Mouse (Mus musculus): ENCODE data around the gene Slc1a4. TPM values are rescaled to one million over a fixed set of nuclear protein-coding genes. Genes with fewer than 3 reads are reported as not detected.

Slc1a4 gene
- polyA plus RNA-seq, 1 experiment from 2014 or later, result 27.3 TPM

GRCm38 (mm10) chr11:20318659-20319454 lies 13.7 kb downstream of the Slc1a4 start:
- H3K9ac ChIP-seq (ENCODE audit: low read length), result no peak overlapping the region
- no peaks in the 10 kb centered on the region for H3K27me3 ChIP-seq (ENCODE audit: control insufficient read depth, insufficient read depth, low read length)
- WGBS, result 84% methylated on average over 16 of the region's 16 CpGs
- H3K9me3 ChIP-seq (ENCODE audit: control insufficient read depth, low read length), result no peaks in the 10 kb centered on the region
- H3K4me1 ChIP-seq (replicated peaks; ENCODE audit: control insufficient read depth, insufficient read depth, low read length), result no peaks in the 10 kb centered on the region
- H3K4me3 ChIP-seq (ENCODE audit: low read depth, low read length), result no peak overlapping the region
- DNase-seq (ENCODE audit: low spot score), result no peak
- no peak overlapping the region for H3K4me2 ChIP-seq (ENCODE audit: low read depth, low read length, severe bottlenecking)
- H3K27ac ChIP-seq (ENCODE audit: low read depth, low read length), result no peak overlapping the region
- H3K36me3 ChIP-seq (ENCODE audit: control insufficient read depth, insufficient read depth, low read length), result no peaks in the 10 kb centered on the region
- no peak for ATAC-seq (replicated peaks; ENCODE audit: low FRiP score)

- H3K27ac ChIP-seq (ENCODE audit: low read depth, low read length), result no peak overlapping the region
- H3K4me2 ChIP-seq (ENCODE audit: low read depth, low read length, severe bottlenecking), result no peak overlapping the region
- DNase-seq (ENCODE audit: low spot score) (no peak), ATAC-seq (replicated peaks; ENCODE audit: low FRiP score) (no peak)
- H3K36me3 ChIP-seq (ENCODE audit: control insufficient read depth, insufficient read depth, low read length), result no peaks in the 10 kb centered on the region
- H3K4me3 ChIP-seq (ENCODE audit: low read depth, low read length), result no peak overlapping the region
- WGBS, result 95% methylated on average over 8 of the region's 8 CpGs
- no peaks in the 10 kb centered on the region for H3K9me3 ChIP-seq (ENCODE audit: control insufficient read depth, low read length)
- no peak overlapping the region for H3K9ac ChIP-seq (ENCODE audit: low read length)
- no peaks in the 10 kb centered on the region for H3K4me1 ChIP-seq (replicated peaks; ENCODE audit: control insufficient read depth, insufficient read depth, low read length)
- no peaks in the 10 kb centered on the region for H3K27me3 ChIP-seq (ENCODE audit: control insufficient read depth, insufficient read depth, low read length)
Observed at GRCm38 (mm10) chr11:20313576-20313975, 18.9 kb downstream of the Slc1a4 start.

- 82% methylated on average over 5 of the region's 5 CpGs for WGBS
- H3K9ac ChIP-seq (ENCODE audit: low read length), result no peak overlapping the region
- no peaks in the 10 kb centered on the region for H3K4me1 ChIP-seq (replicated peaks; ENCODE audit: control insufficient read depth, insufficient read depth, low read length)
- ATAC-seq (replicated peaks; ENCODE audit: low FRiP score) (no peak), DNase-seq (ENCODE audit: low spot score) (no peak)
- no peaks in the 10 kb centered on the region for H3K9me3 ChIP-seq (ENCODE audit: control insufficient read depth, low read length)
- H3K4me3 ChIP-seq (ENCODE audit: low read depth, low read length), result no peak overlapping the region
- no peaks in the 10 kb centered on the region for H3K27me3 ChIP-seq (ENCODE audit: control insufficient read depth, insufficient read depth, low read length)
- H3K27ac ChIP-seq (ENCODE audit: low read depth, low read length), result no peak overlapping the region
- H3K36me3 ChIP-seq (ENCODE audit: control insufficient read depth, insufficient read depth, low read length), result peaks cover 2% of the 10 kb centered on the region; the same call in 1 of the 2 replicates
- H3K4me2 ChIP-seq (ENCODE audit: low read depth, low read length, severe bottlenecking), result no peak overlapping the region
Observed at GRCm38 (mm10) chr11:20309044-20309443, 23.5 kb downstream of the Slc1a4 start.

- H3K27me3 ChIP-seq (ENCODE audit: control insufficient read depth, insufficient read depth, low read length), result no peaks in the 10 kb centered on the region
- 88% methylated on average over 3 of the region's 3 CpGs for WGBS
- H3K36me3 ChIP-seq (ENCODE audit: control insufficient read depth, insufficient read depth, low read length), result peaks cover 2% of the 10 kb centered on the region; the same call in 1 of the 2 replicates
- no peak overlapping the region for H3K9ac ChIP-seq (ENCODE audit: low read length)
- DNase-seq (ENCODE audit: low spot score) (no peak), ATAC-seq (replicated peaks; ENCODE audit: low FRiP score) (no peak)
- H3K27ac ChIP-seq (ENCODE audit: low read depth, low read length), result no peak overlapping the region
- no peaks in the 10 kb centered on the region for H3K9me3 ChIP-seq (ENCODE audit: control insufficient read depth, low read length)
- H3K4me3 ChIP-seq (ENCODE audit: low read depth, low read length), result no peak overlapping the region
- no peaks in the 10 kb centered on the region for H3K4me1 ChIP-seq (replicated peaks; ENCODE audit: control insufficient read depth, insufficient read depth, low read length)
- no peak overlapping the region for H3K4me2 ChIP-seq (ENCODE audit: low read depth, low read length, severe bottlenecking)
Observed at GRCm38 (mm10) chr11:20307409-20307808, 25.1 kb downstream of the Slc1a4 start.

- WGBS, result 79% methylated on average over 1 of the region's 1 CpGs
- DNase-seq (ENCODE audit: low spot score), result no peak
- Histone ChIP-seq H3K27me3 (ENCODE audit: control insufficient read depth, insufficient read depth, low read length) (no peaks in the 10 kb centered on the region), H3K4me3 (ENCODE audit: low read depth, low read length) (no peak overlapping the region), H3K9me3 (ENCODE audit: control insufficient read depth, low read length) (no peaks in the 10 kb centered on the region), H3K27ac (ENCODE audit: low read depth, low read length) (no peak overlapping the region), H3K4me1 (replicated peaks; ENCODE audit: control insufficient read depth, insufficient read depth, low read length) (no peaks in the 10 kb centered on the region), H3K9ac (ENCODE audit: low read length) (no peak overlapping the region), H3K36me3 (ENCODE audit: control insufficient read depth, insufficient read depth, low read length) (peaks cover 2% of the 10 kb centered on the region; the same call in 1 of the 2 replicates), H3K4me2 (ENCODE audit: low read depth, low read length, severe bottlenecking) (no peak overlapping the region)
- ATAC-seq (replicated peaks; ENCODE audit: low FRiP score), result no peak
Observed at GRCm38 (mm10) chr11:20305641-20306040, 26.9 kb downstream of the Slc1a4 start.

- no peak overlapping the region for H3K4me3 ChIP-seq (ENCODE audit: low read depth, low read length)
- H3K4me1 ChIP-seq (replicated peaks; ENCODE audit: control insufficient read depth, insufficient read depth, low read length), result no peaks in the 10 kb centered on the region
- 72% methylated on average over 6 of the region's 6 CpGs for WGBS
- H3K9ac ChIP-seq (ENCODE audit: low read length), result no peak overlapping the region
- peaks cover 2% of the 10 kb centered on the region; the same call in 1 of the 2 replicates for H3K36me3 ChIP-seq (ENCODE audit: control insufficient read depth, insufficient read depth, low read length)
- H3K9me3 ChIP-seq (ENCODE audit: control insufficient read depth, low read length), result no peaks in the 10 kb centered on the region
- DNase-seq (ENCODE audit: low spot score) (peak; percentile 63), ATAC-seq (replicated peaks; ENCODE audit: low FRiP score) (no peak)
- H3K4me2 ChIP-seq (ENCODE audit: low read depth, low read length, severe bottlenecking), result no peak overlapping the region
- H3K27me3 ChIP-seq (ENCODE audit: control insufficient read depth, insufficient read depth, low read length), result no peaks in the 10 kb centered on the region
- no peak overlapping the region for H3K27ac ChIP-seq (ENCODE audit: low read depth, low read length)
Observed at GRCm38 (mm10) chr11:20304341-20304740, 28.2 kb downstream of the Slc1a4 start.

GRCm38 (mm10) chr11:20301332-20301731 lies 31.2 kb downstream of the Slc1a4 start:
- ATAC-seq (replicated peaks; ENCODE audit: low FRiP score), result no peak
- peaks cover under 1% of the 10 kb centered on the region; the same call in 1 of the 2 replicates for H3K36me3 ChIP-seq (ENCODE audit: control insufficient read depth, insufficient read depth, low read length)
- no peaks in the 10 kb centered on the region for H3K9me3 ChIP-seq (ENCODE audit: control insufficient read depth, low read length)
- 91% methylated on average over 4 of the region's 4 CpGs for WGBS
- H3K4me3 ChIP-seq (ENCODE audit: low read depth, low read length), result no peak overlapping the region
- H3K27ac ChIP-seq (ENCODE audit: low read depth, low read length), result no peak overlapping the region
- H3K4me1 ChIP-seq (replicated peaks; ENCODE audit: control insufficient read depth, insufficient read depth, low read length), result no peaks in the 10 kb centered on the region
- no peak overlapping the region for H3K4me2 ChIP-seq (ENCODE audit: low read depth, low read length, severe bottlenecking)
- H3K27me3 ChIP-seq (ENCODE audit: control insufficient read depth, insufficient read depth, low read length), result no peaks in the 10 kb centered on the region
- no peak overlapping the region for H3K9ac ChIP-seq (ENCODE audit: low read length)
- DNase-seq (ENCODE audit: low spot score), result no peak

GRCm38 (mm10) chr11:20300850-20301249 lies 31.7 kb downstream of the Slc1a4 start:
- 89% methylated on average over 6 of the region's 6 CpGs for WGBS
- Histone ChIP-seq H3K27ac (ENCODE audit: low read depth, low read length) (no peak overlapping the region), H3K4me2 (ENCODE audit: low read depth, low read length, severe bottlenecking) (no peak overlapping the region), H3K9me3 (ENCODE audit: control insufficient read depth, low read length) (no peaks in the 10 kb centered on the region), H3K4me1 (replicated peaks; ENCODE audit: control insufficient read depth, insufficient read depth, low read length) (no peaks in the 10 kb centered on the region), H3K36me3 (ENCODE audit: control insufficient read depth, insufficient read depth, low read length) (no peaks in the 10 kb centered on the region; the same call in 1 of the 2 replicates), H3K27me3 (ENCODE audit: control insufficient read depth, insufficient read depth, low read length) (no peaks in the 10 kb centered on the region), H3K9ac (ENCODE audit: low read length) (no peak overlapping the region), H3K4me3 (ENCODE audit: low read depth, low read length) (no peak overlapping the region)
- no peak for DNase-seq (ENCODE audit: low spot score)
- ATAC-seq (replicated peaks; ENCODE audit: low FRiP score), result no peak

- WGBS, result 83% methylated on average over 6 of the region's 6 CpGs
- Histone ChIP-seq H3K9me3 (ENCODE audit: control insufficient read depth, low read length) (no peaks in the 10 kb centered on the region), H3K36me3 (ENCODE audit: control insufficient read depth, insufficient read depth, low read length) (no peaks in the 10 kb centered on the region; the same call in 1 of the 2 replicates), H3K4me1 (replicated peaks; ENCODE audit: control insufficient read depth, insufficient read depth, low read length) (no peaks in the 10 kb centered on the region), H3K4me3 (ENCODE audit: low read depth, low read length) (no peak overlapping the region), H3K4me2 (ENCODE audit: low read depth, low read length, severe bottlenecking) (no peak overlapping the region), H3K27ac (ENCODE audit: low read depth, low read length) (no peak overlapping the region), H3K9ac (ENCODE audit: low read length) (no peak overlapping the region), H3K27me3 (ENCODE audit: control insufficient read depth, insufficient read depth, low read length) (no peaks in the 10 kb centered on the region)
- DNase-seq (ENCODE audit: low spot score) (no peak), ATAC-seq (replicated peaks; ENCODE audit: low FRiP score) (no peak)
Observed at GRCm38 (mm10) chr11:20299900-20300299, 32.6 kb downstream of the Slc1a4 start.
